Mouse (Mus musculus): ENCODE measurements around the gene Dnttip1. TPM values are rescaled to one million over a fixed set of nuclear protein-coding genes. Genes with fewer than 3 reads are reported as not detected.

Gene Dnttip1
- total RNA-seq, 2 experiments from 2014 or later = 34.1 to 37.2 TPM

DNA sequence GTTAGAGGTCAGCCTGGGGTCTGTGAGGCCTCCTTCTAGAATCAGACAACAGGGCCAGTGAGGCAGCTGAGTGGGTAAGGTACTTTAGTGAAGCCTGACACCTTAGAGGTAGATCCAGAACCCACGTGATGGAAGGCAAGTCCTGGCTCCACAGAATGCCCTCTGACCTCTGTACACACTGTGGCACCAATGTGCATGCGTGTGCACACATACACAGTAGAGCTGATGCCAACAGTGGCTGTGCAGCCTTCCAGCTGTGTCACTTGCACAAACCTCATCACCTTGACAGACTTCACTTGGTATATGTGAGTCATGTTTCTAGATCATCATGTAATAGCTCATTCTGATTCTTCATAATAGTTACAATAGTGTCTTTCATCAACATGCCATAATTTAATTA, 6.7 kb downstream of the Dnttip1 start:
- DNase-seq (ENCODE audit: low spot score in 2 of 2) = no peak

DNA sequence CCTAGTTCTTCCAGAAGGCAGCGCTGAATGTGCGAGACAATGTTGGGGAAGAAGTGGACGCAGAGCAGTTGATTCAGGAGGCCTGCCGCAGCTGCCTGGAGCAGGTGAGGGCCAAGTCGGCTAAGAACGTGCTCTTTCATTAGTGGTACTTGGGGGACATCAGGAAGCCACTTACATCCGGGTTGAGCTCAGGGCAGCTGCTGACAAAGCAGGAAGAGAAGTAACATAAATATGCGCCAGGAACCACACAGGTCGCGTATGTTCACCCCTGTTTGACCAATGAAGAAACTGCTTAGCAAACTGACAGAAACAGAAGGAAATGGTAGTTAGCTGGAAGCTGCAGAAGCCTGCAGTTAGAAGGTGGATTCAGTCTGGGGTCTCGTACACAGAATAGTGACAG, 8.3 kb downstream of the Dnttip1 start:
- no peak for DNase-seq (ENCODE audit: low spot score in 2 of 2)

DNA sequence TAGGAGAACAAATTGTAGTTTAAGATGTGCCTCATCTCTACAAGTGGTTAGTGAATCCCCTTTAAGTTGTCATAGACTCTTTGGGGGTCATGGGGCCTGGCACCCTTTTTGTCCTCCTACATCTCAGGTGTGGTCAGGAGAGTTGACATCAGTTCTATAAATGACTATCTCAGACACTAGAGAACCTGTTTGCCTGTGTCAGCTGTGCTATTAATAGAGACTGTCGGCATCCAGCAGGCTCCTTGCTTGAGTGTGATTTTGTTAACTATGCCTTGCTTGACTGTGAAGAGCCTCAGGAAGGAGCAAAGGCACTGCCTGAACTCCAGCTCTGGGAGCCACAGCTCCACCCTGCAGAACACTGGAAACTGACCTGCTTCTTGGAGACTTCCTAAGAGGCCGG, 9.0 kb downstream of the Dnttip1 start:
- DNase-seq (ENCODE audit: low spot score in 2 of 2) = no peak

DNA sequence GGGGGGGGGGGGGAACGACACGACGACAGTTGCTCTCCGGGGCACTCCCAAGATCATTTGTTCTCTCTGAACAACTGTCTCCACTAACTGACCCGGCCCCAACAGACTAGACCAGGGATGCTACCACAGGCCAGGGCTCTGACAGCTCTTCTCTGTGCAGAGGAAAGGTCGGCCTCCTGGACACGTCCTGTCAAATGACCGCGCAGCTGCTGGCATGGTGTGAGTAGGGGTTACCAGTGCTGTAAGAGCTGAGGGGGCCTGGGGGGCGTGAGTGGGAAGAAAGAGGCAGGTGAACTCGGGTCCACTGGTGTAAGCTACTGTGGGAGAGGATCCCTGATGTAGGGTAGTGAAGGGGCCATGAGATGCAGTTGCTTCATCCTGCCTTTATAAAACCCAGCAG, 12.1 kb downstream of the Dnttip1 start:
- DNase-seq (ENCODE audit: low spot score in 2 of 2) = no peak

DNA sequence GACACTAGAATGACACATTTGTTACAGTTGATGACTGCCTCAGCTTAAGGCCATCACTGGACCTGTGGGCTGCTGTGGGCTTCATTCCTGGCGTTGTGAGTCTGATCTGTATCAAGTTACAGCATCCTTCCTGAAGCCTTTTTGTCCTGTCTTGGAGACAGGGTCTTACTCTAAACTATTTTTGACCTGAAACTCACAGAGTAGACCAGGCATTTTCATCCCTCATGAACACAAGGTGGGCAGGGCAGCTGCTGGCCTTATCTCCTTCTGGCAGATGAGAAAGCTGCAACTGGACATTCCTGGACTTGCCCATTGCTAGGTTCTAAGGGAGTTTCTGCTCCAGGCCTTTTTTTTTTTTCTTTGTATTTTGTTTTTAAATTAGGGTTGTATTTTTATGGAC, 12.9 kb downstream of the Dnttip1 start:
- no peak for DNase-seq (ENCODE audit: low spot score in 2 of 2)

DNA sequence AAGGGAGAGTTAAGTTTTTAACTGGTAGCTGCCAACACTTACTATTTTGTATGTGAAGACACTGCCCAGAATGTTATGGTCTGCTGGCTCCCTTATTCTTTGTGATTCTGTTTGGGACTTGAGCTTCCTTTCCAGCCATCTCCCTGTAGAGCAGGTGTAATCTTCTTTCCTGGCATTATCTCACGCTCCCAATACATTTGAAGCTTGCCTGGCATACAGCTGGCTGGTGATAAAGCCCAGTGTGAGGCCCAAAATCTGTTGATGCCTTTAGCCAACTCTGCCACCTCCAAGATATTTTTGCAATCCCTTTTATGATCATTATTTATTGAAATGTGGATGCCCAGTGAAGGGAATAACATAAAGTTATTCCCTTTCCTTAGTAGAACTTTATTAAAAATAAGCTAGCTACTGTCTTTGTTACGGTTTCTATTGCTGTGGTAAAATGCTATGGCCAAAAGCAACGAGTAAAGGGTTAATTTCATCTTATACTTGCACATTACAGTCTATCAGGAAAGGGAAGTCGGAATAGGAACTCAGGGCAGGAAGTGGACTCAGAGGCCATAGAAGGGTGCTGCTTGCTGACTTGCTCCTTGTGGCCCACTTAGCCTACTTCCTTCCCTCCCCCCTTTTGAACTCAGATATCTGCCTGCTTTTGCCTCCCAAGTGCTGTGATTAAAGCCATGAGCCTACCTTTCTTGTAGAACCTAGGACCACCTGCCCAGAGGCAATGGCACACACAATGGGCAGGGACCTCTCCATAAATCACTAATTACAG, 14.5 kb downstream of the Dnttip1 start:
- DNase-seq (ENCODE audit: low spot score in 2 of 2) = no peak

DNA sequence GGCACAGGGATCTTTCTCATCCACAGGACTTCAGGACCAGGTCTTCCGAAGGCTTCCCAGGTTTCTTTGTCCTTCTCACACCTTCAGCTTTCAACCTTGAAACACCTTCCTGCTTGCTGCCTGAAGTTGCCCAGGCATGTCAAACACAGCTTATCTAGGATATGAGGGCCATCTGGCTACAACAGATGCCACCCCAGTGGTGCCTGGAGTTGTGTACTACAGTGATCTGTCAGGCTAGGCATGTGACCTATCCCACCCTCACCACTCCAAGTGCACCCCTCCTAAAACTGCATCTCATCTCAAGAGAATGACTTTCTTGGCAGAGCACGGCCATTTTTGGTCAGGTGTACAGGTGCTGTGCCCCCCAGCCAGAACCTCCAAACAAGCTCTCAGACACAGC, 15.7 kb downstream of the Dnttip1 start:
- peak in 1 of 2 experiments; percentile 17 for DNase-seq (ENCODE audit: low spot score in 2 of 2)

DNA sequence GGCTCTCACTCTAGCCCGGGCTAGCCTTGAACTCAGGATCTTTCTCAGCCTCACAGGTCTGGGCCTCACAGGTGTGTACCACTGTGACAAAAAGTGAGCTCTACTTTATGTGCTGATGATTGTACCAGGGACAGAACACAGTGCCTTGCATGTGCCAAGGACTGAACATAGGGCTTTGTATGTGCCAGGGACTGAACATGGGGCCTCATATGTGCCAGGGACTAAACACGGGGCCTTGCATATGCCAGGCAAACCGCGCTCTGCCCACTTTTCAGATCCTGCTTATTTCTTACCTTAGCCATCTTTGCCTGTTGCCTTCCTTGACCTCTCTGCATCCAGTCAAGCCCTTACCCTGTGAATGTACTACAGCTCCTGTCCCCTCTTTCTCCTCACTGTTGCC, 16.2 kb downstream of the Dnttip1 start:
- no peak for DNase-seq (ENCODE audit: low spot score in 2 of 2)

DNA sequence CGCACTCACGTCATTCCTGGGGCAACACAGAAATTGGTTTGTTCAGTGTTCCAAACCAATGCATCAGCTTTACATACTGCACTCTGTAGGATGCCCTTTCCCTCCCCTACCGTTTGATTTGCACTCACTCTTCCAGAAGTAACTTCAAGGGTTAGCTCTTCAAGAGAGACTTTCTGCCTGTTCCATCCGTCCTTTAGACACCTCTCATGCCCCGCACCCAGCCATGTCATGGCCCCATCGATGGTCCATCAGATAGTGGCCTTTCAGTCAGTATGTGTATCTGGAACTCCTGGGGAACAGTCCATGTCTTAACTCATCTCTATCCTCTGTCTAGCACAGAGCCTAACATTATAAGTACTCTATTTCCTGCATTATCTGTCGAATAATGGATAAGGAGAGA, 16.8 kb downstream of the Dnttip1 start:
- DNase-seq (ENCODE audit: low spot score in 2 of 2) = no peak

DNA sequence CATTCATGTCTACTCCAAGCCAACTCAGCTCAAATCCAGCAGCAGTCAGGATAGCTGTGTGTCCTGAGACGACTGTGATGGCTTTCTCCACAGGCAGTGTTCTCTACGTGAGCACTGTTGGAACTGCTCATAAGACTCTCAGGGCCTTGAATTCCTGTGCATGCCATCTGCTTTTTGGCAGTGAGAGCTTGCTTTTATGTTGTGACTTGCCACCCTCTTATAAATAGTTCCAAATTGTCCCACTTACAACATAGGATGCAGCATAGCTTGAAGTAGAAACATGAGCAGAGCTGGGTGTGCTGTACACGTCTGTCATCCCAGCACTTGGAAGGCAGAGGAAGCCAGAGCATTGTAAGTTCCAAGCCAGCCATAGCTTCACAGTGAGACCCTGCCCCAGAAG, 20.1 kb downstream of the Dnttip1 start:
- peak in 1 of 2 experiments; percentile 39 for DNase-seq (ENCODE audit: low spot score in 2 of 2)

DNA sequence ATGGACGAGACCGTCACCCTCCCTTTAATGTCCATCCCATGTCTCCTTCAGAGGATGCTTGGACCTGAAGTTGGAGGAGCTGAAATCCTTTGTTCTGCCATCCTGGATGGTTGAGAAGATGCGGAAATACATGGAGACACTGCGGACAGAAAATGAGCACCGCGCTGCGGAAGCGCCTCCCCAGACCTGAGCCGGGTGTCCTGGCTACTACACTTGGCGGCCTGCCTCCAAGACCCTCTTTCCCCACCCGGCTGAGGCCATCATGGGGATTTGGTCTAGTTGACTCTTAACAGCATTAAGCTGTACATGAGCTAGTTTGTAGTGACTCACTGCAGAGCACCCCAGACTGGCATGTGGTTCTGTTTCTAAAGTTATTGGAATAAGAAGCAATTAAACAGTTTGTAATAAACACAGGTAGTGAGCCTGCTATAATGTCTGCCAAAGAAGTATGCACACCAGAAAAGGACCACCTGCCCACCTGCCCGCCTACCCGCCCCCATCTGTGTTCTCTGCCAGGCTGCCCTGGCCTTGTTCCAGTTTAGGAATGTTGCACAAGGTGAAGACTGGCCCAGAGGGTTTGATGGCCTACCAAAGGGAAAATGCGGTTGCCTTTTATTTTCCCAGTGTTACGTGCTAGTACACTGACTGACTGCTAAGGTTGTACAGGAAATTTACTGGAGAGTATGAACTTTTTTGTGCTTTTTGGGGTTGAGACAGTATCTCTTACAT, 22.2 kb downstream of the Dnttip1 start:
- DNase-seq (ENCODE audit: low spot score in 2 of 2) = no peak

DNA sequence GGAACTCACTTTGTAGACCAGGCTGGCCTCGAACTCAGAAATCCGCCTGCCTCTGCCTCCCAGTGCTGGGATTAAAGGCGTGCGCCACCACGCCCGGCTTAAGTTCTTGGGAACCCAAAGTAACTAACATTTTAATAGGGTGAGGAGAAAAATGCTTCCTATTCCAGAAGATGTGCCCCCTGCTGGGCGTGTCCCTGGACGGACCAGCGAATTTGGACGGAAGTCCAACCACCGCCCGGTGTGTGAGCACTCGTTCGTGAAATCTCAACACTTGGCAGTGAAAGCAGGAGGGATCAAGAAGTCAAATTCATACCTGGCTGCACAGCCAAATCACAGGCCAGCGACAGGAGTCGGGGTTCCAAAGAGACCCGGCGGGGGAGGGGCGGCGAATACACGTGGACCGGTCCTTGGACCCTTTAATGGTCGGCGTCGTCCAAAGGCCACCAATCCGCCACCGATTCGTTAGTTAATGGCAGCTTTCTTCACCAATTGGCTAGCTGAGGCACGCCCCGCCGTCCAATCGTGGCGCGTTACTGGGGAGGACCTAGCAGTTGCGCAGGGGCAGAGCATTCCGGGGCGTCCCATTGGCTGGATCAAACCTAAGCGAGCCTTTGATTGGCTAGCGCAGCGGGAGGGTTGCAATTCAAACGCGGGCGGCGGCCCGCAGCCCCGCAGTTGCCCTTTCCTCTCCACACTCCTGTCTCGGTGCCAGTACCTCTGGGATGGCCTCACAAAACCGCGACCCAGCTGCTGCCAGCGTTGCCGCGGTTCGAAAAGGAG, 23.7 kb downstream of the Dnttip1 start, which contains the start of gene Ube2c:
Gene Ube2c (plus strand): TSS at position 641 of the 780 bp plus-strand sequence.
- peak; percentile 97 to 99 for DNase-seq (ENCODE audit: low spot score in 2 of 2)

DNA sequence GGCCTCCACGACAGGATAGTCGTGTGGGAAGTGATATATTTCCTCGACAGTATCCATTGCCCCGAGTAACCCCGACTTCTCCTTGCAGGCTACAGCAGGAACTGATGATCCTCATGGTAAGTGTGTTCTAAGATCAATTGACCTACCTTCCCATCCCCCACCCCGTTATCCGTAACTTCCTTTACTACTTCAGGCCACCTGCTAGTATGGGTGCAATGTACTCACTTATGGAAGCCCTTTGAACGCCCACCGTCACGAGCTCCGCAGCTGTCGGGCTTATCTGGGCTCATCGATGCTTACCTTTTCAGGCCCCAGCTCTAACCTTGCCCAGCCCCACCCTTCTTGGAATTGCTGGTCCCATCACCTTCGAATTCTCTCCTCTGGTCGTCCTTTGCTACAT, 24.5 kb downstream of the Dnttip1 start:
- DNase-seq (ENCODE audit: low spot score in 2 of 2) = no peak

DNA sequence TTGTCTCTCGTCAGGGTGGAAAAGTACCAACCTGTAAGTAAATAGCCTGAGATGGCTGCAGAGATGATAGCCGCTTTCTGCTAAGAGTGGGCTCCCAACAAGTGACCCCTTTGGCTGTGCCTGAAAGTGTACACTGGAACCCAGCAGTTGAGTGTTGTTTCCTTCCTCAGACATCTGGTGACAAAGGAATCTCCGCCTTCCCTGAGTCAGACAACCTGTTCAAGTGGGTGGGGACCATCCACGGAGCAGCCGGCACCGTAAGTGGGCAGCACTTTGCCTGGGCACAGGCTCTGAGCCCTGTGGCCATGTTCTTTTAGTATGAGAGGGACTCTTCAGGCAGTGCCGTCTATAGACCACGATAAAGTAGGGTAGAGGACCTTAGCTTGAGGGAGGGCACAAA, 25.3 kb downstream of the Dnttip1 start:
- DNase-seq (ENCODE audit: low spot score in 2 of 2) = no peak

DNA sequence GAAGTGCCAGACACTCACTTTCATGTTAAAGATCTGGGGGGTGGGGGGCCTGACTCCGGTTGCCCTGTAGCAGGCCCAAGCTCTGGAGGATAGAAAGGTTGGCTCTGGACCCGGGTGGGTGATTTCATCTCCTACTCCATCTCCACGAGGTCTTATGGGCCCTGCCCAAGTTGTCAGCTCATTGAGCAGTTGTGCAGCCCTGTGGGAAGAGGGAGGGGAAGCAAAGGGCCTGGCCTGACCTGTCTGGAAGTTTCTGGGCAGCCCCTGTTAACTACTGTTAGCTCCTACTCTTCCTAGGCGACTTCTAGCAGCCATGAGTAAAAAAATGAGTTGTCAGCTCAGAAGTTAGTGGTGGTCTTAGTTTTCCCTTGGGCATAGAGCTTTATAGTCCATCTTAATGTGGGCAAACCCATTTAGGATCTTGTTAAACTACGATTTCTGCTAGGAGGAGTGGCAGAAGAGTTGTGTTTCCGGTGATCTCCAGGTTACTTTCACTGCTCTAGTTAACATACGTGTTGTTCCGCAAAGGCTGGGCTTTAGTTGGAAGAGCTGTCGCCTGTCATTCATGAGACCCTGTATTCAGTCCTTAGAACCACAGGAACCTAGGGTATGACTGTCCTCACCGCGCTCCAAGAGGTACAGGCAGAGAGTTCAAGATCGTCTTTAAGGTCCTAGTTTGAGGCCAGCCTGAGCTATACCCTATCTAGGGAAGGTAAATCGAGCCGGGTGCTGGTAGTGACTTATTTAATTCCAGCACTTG, 27.6 kb downstream of the Dnttip1 start:
- no peak for DNase-seq (ENCODE audit: low spot score in 2 of 2)

DNA sequence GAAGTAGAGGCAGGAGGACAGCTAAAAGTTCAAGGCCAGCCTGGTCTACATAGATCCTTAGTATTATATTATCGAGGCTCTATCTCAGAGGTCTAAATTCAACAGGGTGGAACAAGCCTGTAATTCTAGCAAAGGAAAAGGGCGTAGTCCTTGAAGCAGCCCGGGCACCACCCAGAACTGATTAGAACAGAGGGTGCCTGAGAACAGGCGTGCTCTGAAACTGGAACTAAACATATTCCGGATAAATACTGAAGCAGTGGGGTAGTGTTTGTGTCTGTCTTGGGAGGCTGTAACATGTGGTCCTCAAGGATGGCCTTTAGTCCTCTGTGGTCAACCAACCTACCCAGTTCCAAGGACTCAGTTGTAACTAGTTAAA, 28.2 kb downstream of the Dnttip1 start:
- DNase-seq (ENCODE audit: low spot score in 2 of 2) = no peak

DNA sequence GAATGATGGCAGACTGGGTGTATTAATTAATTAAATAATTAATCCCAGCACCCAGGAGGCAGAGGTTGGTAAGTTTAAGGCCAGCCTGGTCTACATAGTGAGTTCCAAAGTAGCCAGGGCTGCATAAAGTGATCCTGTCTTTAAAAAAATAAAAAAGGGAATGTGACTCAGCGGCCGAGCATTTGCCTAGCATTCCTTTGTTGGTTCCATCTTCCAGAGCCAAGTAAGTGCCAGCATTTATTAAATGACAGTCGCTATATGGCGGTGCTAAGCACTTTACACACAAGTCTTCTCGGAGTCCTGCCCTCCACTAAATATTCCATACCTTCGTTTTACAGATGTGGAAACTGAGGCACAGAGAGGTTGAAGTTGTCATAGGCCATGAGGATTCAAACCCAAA, 30.3 kb downstream of the Dnttip1 start:
- DNase-seq (ENCODE audit: low spot score in 2 of 2) = no peak

DNA sequence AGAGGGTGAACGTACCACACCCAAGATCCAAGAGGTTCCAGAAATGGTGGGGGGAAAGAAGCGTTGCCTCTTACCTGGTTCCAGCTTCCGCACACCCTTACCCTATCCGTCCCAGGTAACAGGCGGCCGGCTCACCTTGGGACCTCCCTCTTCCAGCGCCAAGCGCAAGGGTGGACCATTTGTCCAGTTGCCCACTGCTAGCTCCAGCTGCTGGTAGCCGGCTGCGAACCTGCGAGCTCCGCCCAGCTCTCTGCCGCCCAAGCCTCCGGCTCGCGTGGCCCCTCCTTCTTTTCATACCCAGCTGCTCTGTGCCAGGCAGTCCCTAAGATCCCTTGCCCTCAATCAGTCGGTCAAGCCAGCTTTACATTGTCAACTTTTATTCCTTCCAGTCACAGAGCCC, 31.0 kb downstream of the Dnttip1 start:
- DNase-seq (ENCODE audit: low spot score in 2 of 2) = no peak

DNA sequence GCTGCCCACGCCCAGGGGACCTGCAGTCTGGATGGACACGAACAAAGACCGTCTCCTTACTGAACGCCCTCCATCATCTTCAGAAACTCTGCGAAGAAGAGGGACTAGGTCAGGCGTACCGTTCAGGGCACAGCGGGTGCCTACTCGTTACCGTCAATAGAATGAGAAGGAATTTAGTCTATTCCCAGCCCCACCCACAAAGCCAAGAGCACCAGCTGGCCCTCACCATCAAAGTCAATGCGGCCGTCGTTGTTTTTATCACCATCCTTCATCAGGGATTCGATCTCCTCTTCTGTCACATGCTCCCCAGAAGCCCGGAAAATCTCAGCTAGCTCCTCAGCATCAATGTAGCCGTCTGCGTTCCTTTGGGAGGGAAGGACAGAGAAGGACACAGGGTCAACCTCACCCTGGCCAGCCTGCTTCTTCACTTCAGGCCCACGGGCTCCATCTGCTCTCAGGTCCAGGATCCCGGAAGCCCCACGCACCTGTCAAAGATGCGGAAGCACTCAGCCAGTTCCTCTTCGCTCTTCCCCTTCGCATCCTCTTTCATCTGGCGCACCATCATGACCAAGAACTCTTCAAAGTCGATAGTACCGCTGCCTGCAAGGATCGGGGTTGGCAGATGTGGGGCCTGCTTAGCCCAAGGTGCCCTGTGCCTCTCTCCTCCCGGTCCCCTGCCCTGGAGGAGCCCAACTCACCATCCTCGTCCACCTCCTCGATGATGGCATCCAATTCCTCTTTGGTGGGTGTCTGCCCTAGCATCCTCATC, 31.6 kb downstream of the Dnttip1 start:
- no peak for DNase-seq (ENCODE audit: low spot score in 2 of 2)

DNA sequence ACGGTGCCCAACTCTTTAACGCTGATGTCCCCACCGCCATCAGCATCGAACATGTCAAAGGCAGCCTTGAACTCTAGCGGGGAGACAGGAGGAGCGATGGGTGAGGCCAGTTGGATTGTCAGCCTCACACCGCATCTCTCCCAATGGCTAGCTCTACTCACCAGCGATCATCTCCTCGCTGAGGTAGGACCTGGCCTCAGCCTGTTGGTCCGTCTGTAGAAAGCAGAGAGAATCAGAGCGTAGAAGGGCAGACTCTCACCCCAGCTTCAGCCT, 32.2 kb downstream of the Dnttip1 start:
- no peak for DNase-seq (ENCODE audit: low spot score in 2 of 2)

DNA sequence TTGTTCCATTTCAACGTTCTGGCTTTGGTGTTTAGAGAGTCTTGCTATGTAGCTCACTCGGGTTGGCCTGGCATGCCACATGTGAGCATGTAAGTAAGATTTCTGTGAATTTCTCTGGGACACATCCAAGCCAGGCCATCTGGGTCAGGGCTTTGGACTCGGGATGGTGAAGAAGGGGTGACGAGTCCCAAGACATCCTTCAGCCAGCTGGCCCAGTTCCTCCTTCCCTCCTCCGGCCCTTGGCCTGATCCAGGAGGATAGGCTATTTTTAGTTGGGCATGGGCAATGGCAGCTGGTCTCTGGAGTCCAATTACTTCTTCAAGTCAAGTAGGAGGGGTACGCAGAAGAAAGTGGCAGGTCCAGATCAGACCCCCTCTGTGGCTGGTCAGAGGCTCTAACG, 33.0 kb downstream of the Dnttip1 start:
- DNase-seq (ENCODE audit: low spot score in 2 of 2) = no peak

Data from layer of hippocampus, postnatal 14 days (tissue).